Mouse (Mus musculus): ENCODE data around the gene Pik3r5. TPM values are rescaled to one million over a fixed set of nuclear protein-coding genes. Genes with fewer than 3 reads are reported as not detected.

Pik3r5 gene
- polyA plus RNA-seq, 1 experiment from 2014 or later = 0.90 TPM

DNA sequence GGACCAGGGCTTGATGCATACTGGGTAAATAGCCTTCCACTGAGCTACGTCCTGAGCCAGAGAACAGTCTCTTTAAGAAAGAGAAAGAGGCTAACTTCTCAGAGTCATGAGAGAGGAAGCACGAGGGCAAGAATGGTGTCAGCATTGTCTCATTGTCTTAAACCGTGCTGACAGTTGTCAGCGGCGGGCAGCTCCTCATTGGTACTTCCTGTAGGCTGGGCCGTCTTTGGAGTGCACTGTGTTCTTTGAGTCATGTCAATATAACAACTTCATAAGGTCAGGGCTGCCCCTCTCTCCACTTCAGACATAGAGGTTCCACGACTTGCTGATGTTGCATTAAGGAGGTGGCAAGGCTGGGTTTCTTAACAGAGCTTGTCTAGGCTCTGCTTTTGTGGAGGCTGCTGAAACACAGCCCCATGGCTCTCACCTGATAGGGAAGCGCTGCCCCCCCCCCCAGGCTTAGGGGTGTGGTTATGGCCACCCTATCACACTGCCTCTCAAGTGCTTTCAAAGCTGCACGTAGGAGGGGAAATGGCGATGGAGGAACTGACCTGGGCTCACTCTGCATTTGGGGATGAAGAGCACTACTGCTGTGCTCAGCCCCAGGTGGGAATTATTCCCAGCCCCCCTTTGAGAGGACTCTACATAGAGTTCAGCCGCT is 24.5 kb upstream of the Pik3r5 start:
- WGBS = 63% methylated on average over 11 of the region's 11 CpGs
- DNase-seq (ENCODE audit: low spot score) = no peak
- Histone ChIP-seq H3K4me1 (peaks cover 13% of the 10 kb centered on the region; the same call in 1 of the 2 replicates), H3K9me3 (replicated peaks) (no peaks in the 10 kb centered on the region), H3K27ac (replicated peaks) (no peak overlapping the region; the same call in 1 of the 2 replicates), H3K4me3 (no peak overlapping the region), H3K36me3 (no peaks in the 10 kb centered on the region), H3K27me3 (ENCODE audit: low read depth, poor library complexity, severe bottlenecking) (peaks cover 51% of the 10 kb centered on the region)

DNA sequence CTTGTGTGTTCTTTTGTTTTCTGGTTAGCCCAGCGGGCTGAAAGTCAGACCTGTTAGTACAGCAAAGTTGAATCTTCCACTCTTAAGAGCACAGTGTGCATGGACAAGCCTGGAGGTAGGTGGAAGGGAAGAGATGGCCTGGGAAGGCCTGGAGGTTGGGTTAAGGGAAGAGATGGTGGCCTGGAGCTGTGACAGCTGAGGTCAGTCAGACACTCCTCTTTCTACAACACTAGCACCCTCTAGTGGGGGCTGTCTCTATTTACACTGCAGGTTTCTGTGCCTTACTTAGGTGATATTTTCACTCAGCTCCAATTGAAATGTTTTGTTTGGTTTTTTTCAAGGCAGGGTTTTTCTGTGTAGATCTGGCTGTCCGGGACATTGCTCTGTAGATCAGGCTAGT is 23.8 kb upstream of the Pik3r5 start:
- 55% methylated on average over 2 of the region's 2 CpGs for WGBS
- H3K9me3 ChIP-seq (replicated peaks) = no peaks in the 10 kb centered on the region
- no peaks in the 10 kb centered on the region for H3K36me3 ChIP-seq
- H3K4me3 ChIP-seq = no peak overlapping the region
- peaks cover 11% of the 10 kb centered on the region; the same call in 1 of the 2 replicates for H3K4me1 ChIP-seq
- peaks cover 44% of the 10 kb centered on the region for H3K27me3 ChIP-seq (ENCODE audit: low read depth, poor library complexity, severe bottlenecking)
- no peak overlapping the region for H3K27ac ChIP-seq (replicated peaks)
- DNase-seq (ENCODE audit: low spot score) = peak; percentile 70

DNA sequence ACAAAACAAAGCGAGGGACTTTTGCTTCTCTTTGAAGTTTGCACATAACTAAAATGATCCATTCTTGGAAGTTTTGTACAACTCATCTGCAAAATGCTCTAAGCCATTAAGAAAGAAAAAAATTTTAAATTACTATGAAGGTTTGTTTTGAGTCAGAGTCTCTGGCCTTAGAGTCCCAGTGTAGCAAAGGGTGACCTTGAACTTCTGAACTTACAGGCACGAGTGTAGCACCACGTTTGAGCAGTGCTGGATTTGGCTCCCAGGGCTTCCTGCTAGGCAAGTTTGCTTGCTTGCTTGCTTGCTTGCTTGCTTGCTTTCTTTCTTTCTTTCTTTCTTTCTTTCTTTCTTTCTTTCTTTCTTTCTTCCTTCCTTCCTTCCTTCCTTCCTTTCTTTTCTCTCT is 14.9 kb upstream of the Pik3r5 start:
- Histone ChIP-seq H3K27me3 (ENCODE audit: low read depth, poor library complexity, severe bottlenecking) (peaks cover 6% of the 10 kb centered on the region; the same call in 1 of the 2 replicates), H3K4me1 (peaks cover 9% of the 10 kb centered on the region), H3K4me3 (no peak overlapping the region), H3K9me3 (replicated peaks) (0 out of 2 replicates have a peak, but pooled peaks cover 4% of the 10 kb centered on the region), H3K36me3 (no peaks in the 10 kb centered on the region), H3K27ac (replicated peaks) (no peak overlapping the region)
- 64% methylated on average over 3 of the region's 3 CpGs for WGBS
- DNase-seq (ENCODE audit: low spot score) = no peak

DNA sequence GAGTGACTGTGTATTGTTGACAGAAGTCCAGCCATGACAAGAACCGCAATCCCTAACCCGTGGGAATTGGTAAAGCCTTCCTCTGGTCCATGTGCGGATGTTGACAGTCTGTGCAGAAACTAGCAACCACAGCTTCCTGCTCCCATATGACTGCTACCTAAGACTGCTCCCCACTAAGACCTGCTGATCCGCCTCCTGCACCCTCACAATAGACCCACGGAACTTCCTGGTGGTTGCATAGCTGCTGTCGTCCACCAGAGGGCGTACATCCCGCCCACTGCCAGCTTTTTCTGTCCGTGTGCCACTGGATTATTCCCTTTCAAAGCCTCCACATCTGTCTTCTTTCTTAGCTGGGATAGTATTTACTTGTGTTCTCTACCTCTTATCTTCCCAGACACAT is 14.1 kb upstream of the Pik3r5 start:
- WGBS = 53% methylated on average over 9 of the region's 9 CpGs

DNA sequence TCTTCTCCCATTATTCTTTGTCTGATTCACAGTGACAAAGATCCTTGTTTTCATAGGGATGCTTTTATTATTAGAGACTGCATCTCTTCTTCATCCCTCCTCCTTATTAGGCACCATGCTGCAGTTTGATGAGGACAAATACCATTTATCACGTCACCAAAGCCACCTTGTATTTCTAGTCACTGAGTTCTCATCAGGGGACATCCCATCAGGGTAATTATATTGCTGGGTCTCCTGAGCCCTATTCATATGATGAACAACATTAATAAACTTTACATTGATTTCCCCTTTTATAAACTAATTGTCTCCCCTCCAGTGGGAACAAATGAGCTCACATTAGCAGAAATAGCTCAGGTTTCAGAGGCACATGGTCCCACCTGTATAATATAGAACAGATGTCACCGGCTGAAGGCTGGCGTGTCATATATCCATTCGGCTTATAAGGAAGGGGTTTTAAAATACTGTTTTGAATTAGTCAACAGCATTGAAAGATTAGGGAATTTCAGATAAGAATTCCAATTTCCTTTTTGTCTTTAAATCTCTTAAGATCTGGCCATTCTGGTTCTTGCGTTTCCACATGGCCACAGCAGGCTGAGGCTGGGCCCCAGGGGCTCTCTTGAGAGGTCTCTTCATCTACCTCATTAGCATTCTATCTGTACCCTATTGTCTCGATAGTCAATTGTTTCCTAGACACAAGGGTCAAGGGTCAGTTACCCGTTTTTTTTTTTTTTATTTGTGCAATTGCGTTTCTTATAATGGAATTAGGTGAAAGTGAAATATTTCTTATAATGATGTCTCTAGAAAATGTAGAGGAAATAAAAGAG is 6.2 kb upstream of the Pik3r5 start:
- DNase-seq (ENCODE audit: low spot score) = no peak
- Histone ChIP-seq H3K27ac (replicated peaks) (no peak overlapping the region), H3K4me1 (peaks cover 27% of the 10 kb centered on the region), H3K27me3 (ENCODE audit: low read depth, poor library complexity, severe bottlenecking) (peaks cover 16% of the 10 kb centered on the region), H3K36me3 (no peaks in the 10 kb centered on the region), H3K4me3 (no peak overlapping the region), H3K9me3 (replicated peaks) (no peaks in the 10 kb centered on the region)
- 36% methylated on average over 8 of the region's 8 CpGs for WGBS

More for the DNA sequence above, 14.1 kb upstream of the Pik3r5 start:
- Histone ChIP-seq H3K9me3 (replicated peaks) (0 out of 2 replicates have a peak, but pooled peaks cover 4% of the 10 kb centered on the region), H3K4me3 (no peak overlapping the region), H3K27ac (replicated peaks) (no peak overlapping the region), H3K27me3 (ENCODE audit: low read depth, poor library complexity, severe bottlenecking) (peaks cover 6% of the 10 kb centered on the region; the same call in 1 of the 2 replicates), H3K36me3 (no peaks in the 10 kb centered on the region), H3K4me1 (peaks cover 9% of the 10 kb centered on the region)
- DNase-seq (ENCODE audit: low spot score) = peak; percentile 52

DNA sequence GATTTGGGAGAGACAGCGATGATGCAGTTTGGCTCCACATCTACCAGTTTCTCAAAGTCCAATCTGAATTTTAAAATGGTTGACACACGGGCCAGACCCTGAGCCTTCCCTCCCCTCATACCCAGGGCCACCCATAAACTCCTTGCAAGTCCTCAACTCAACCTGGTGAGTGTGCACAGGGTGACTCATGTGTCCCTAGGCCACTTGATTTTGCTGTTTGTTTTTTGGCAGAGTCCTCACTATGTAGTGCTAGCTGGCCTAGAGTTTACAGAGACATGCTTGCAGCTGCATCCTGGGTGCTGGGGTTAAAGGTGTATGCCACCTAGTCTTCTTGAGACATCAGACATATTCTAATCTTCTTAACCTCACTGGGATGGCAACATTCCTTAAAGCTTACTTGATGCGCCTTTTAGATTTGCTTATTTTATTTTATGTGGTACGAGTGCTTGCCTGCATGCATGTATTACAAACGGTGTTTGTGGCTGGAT is 4.8 kb upstream of the Pik3r5 start:
- no peak for DNase-seq (ENCODE audit: low spot score)
- Histone ChIP-seq H3K27ac (replicated peaks) (peak overlapping the region; percentile 55), H3K4me3 (no peak overlapping the region), H3K36me3 (no peaks in the 10 kb centered on the region), H3K27me3 (ENCODE audit: low read depth, poor library complexity, severe bottlenecking) (peaks cover 28% of the 10 kb centered on the region), H3K4me1 (peaks cover 34% of the 10 kb centered on the region), H3K9me3 (replicated peaks) (no peaks in the 10 kb centered on the region)
- WGBS = 75% methylated on average over 5 of the region's 5 CpGs

DNA sequence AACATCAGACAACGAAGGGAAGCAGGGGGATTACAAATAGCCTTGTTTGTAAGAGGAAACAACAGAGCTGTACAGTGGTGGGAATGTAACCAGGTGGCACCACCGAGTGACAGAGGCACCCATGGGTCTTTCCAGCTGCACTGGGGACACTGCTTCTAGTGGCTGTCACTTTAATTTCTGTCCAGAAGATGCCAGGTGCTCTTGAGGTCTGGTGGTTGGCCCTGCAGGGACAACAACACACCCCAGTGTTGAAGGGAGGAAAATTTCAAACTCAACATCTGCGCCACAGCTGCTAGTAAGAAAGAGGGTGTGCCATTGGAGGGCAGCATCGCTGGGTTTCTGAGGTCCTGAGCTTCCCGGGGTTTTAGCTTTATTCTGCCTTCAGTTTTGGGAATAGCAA is 1.3 kb upstream of the Pik3r5 start:
- peaks cover 45% of the 10 kb centered on the region for H3K4me1 ChIP-seq
- no peaks in the 10 kb centered on the region for H3K9me3 ChIP-seq (replicated peaks)
- H3K27me3 ChIP-seq (ENCODE audit: low read depth, poor library complexity, severe bottlenecking) = peaks cover 46% of the 10 kb centered on the region
- no peak for DNase-seq (ENCODE audit: low spot score)
- no peak overlapping the region for H3K27ac ChIP-seq (replicated peaks)
- 67% methylated on average over 5 of the region's 5 CpGs for WGBS
- no peak overlapping the region for H3K4me3 ChIP-seq
- no peaks in the 10 kb centered on the region for H3K36me3 ChIP-seq

DNA sequence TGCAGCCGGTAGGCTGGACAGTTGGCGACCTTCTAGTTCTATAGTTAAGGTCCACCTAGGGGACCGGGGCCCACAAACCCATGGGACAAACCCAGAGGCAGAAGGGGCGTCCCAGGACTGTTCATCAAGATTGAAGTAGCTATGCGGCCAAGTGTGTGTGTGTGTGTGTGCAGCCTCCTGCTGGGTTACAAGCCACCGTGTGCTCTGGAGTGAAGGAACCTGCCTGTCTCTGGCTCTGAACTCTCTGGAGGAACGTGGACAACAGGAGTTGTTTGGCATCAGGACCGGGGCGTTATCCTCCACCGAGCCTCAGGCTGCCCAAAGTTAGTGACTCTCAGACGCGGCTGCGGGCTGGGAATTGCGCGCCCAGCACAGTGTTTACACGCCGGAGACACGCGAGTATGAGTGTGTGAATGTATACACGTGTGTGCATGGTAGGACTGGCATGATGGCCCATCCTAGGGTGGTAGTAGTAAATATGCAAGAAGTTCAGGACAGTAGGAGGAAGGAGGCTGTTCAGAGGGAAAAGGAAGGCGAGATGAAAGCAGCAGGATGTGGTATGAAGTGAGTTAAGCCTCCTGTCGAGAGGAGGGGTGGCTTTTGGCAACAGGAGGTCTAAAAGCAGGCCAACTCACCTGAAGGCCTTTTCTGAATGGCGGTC is 570 bp downstream of the Pik3r5 start:
- DNase-seq (ENCODE audit: low spot score) = no peak
- 36% methylated on average over 23 of the region's 23 CpGs for whole genome bisulfite sequencing
- Histone ChIP-seq H3K4me1 (peaks cover 27% of the 10 kb centered on the region), H3K4me3 (peak overlapping the region; percentile 65), H3K27ac (replicated peaks) (peak overlapping the region; percentile 79), H3K27me3 (ENCODE audit: low read depth, poor library complexity, severe bottlenecking) (peaks cover 46% of the 10 kb centered on the region), H3K9me3 (replicated peaks) (no peaks in the 10 kb centered on the region), H3K36me3 (no peaks in the 10 kb centered on the region)

DNA sequence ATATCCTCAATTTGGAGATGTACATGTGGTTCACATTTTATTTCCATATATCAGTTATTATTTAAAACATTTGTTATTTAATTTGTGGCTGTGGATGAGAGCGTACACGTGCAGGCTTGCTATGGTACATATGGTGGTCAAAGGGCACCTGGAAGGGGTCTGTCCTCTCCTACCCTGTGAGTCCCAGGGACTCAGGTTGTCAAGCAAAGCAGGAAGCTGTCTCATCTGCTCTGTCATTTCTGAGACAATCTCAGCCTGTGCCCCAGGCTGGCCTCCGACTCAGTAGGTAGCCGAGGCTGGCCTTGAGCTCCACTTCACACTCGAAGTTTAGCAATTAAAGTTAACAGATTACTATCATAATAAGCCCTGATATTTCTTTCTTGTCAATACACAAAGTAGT is 1.6 kb downstream of the Pik3r5 start:
- H3K4me1 ChIP-seq = peaks cover 26% of the 10 kb centered on the region
- peaks cover 46% of the 10 kb centered on the region for H3K27me3 ChIP-seq (ENCODE audit: low read depth, poor library complexity, severe bottlenecking)
- H3K27ac ChIP-seq (replicated peaks) = no peak overlapping the region
- DNase-seq (ENCODE audit: low spot score) = no peak
- no peaks in the 10 kb centered on the region for H3K9me3 ChIP-seq (replicated peaks)
- H3K36me3 ChIP-seq = no peaks in the 10 kb centered on the region
- H3K4me3 ChIP-seq = no peak overlapping the region
- 90% methylated on average over 5 of the region's 5 CpGs for WGBS

DNA sequence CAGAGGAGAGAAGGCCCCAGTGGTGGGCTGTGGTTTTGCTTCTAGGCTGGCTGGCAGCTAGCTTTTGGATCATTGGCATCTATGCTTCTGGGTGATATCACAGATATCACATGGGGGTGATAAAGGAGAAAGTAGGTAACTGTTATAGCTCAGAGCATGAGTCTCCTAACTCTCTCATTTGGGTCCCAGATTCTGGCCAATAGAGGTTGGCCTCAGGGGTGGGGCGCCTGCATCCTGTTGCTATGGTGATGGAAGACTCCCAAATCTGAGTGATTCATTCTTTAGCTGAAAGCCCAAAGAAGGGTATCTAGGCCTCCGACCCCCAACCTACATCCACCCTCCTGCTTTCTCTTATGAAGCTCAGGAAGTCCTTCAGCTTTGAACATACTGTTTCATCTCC is 2.8 kb downstream of the Pik3r5 start:
- Histone ChIP-seq H3K9me3 (replicated peaks) (no peaks in the 10 kb centered on the region), H3K4me3 (no peak overlapping the region), H3K4me1 (peaks cover 26% of the 10 kb centered on the region), H3K36me3 (no peaks in the 10 kb centered on the region), H3K27me3 (ENCODE audit: low read depth, poor library complexity, severe bottlenecking) (peaks cover 45% of the 10 kb centered on the region), H3K27ac (replicated peaks) (no peak overlapping the region)
- WGBS = 85% methylated on average over 2 of the region's 2 CpGs
- DNase-seq (ENCODE audit: low spot score) = no peak

DNA sequence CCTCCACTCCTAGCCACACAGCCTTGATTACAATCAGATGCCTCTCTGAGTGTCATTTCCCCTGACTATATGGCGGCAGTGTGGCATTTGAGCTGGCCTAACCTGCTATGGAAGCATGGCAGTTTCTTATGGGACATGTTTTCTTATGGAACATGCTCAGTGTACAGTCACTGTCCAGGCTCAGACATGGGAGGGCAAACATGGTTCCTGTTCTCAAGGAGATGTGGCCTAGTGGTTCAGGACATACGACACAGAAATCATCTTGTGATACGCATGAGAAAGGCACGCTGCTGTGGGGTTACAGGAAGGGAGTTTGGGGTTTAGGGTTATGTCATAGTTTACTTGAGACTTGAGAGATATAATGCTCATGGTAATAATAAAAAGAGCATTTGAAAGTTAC is 3.7 kb downstream of the Pik3r5 start:
- Histone ChIP-seq H3K4me3 (no peak overlapping the region), H3K27me3 (ENCODE audit: low read depth, poor library complexity, severe bottlenecking) (peaks cover 40% of the 10 kb centered on the region), H3K27ac (replicated peaks) (no peak overlapping the region), H3K36me3 (no peaks in the 10 kb centered on the region), H3K9me3 (replicated peaks) (no peaks in the 10 kb centered on the region), H3K4me1 (peaks cover 26% of the 10 kb centered on the region)
- no peak for DNase-seq (ENCODE audit: low spot score)
- WGBS = 97% methylated on average over 4 of the region's 4 CpGs

DNA sequence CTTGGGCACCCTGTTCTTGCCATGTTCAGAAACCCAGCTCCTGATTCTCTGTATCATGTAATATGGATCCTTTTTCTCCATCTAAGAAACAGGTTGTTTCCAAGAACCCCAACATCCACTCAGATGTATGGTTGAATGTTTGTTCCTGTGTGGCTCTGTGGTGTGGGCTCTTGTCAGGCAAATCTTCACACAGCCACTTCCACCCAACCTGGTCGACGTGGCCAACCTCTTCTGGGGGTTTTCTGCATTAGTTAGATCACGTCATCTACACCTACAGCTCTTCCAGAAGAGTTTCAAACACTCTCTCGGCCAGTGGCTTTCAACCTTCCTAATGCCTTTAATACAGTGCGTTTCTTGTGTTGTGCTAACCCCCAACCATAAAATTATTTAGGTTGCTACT is 4.5 kb downstream of the Pik3r5 start:
- no peak overlapping the region for H3K4me3 ChIP-seq
- no peak for DNase-seq (ENCODE audit: low spot score)
- peaks cover 26% of the 10 kb centered on the region for H3K4me1 ChIP-seq
- H3K27ac ChIP-seq (replicated peaks) = no peak overlapping the region
- no peaks in the 10 kb centered on the region for H3K36me3 ChIP-seq
- H3K9me3 ChIP-seq (replicated peaks) = no peaks in the 10 kb centered on the region
- peaks cover 33% of the 10 kb centered on the region for H3K27me3 ChIP-seq (ENCODE audit: low read depth, poor library complexity, severe bottlenecking)
- WGBS = 82% methylated on average over 5 of the region's 5 CpGs
